Mouse (Mus musculus) lung, adult 2 months (tissue): ENCODE results near the gene Smad6. TPM values are rescaled to one million over a fixed set of nuclear protein-coding genes. Genes with fewer than 3 reads are reported as not detected.

Experiments used
- DNase-seq: peaks from one replicate; pipeline ENCODE4 v3.0.0; 2022
- H3K4me1 ChIP-seq: fragments of 200-500 bp; 2 replicates; pipeline ENCODE4 v1.6.1; 2011; ENCODE audit warnings: low read length; ENCODE audit not compliant: control insufficient read depth, insufficient read depth
- H3K4me3 ChIP-seq: fragments of 200-500 bp; replicated peaks from 2 replicates; pipeline ENCODE3; 2011; ENCODE audit warnings: low read depth, mild to moderate bottlenecking, control low read depth, low read length; ENCODE audit errors: extremely low read depth
- CTCF ChIP-seq: fragments of 200-500 bp; IDR thresholded peaks from 2 replicates; pipeline ENCODE4 v1.5.1; 2011; ENCODE audit warnings: mild to moderate bottlenecking, low read length, control low read depth; ENCODE audit not compliant: insufficient read depth
- POLR2A ChIP-seq: fragments of 200-500 bp; IDR thresholded peaks from 2 replicates; pipeline ENCODE4 v1.6.1; 2011; ENCODE audit warnings: low read depth, mild to moderate bottlenecking, control low read depth, low read length, borderline replicate concordance; ENCODE audit errors: extremely low read depth
- WGBS: fragments of 180-500 bp; shearing (Covaris S2); methylation state at CpG from one replicate; pipeline ENCODE4 v1.1.7; 2018; 5-methylcytosine and 5-hydroxymethylcytosine counted together
- polyA plus RNA-seq: library from polyadenylated mRNA; depleted of rRNA; stranded (reverse); fragments of >200 nt; gene quantifications from 2 replicates; pipeline ENCODE4 v1.2.3, GENCODE M21; 2012

The Smad6 gene
- polyA plus RNA-seq, 1 experiment: 260 TPM

DNA sequence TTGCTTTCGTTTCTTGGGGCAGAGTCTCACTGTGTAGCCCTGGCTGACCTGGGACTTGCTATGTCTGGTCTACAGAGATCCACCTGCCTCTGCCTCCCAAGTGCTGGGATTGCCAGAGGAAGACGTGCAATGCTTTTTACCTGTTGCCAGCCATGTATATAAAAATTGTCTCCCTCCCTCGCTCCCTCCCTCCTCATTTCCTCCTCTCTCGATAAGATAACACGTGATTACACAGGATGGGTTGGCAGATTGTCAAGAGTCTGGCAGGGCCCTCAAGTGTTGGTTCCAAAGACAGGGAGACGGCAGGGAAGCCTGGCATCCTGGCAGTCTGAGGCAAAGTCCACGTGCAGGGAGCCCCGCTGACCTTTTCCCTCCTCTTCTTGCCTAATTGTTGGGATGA is 32.2 kb downstream of the Smad6 start:
- 16% methylated on average over 8 of the region's 8 CpGs for WGBS
- Histone ChIP-seq H3K4me3 (no peak overlapping the region), H3K4me1 (peaks cover 40% of the 10 kb centered on the region)
- no peak for DNase-seq
- TF ChIP-seq POLR2A (no peak), CTCF (no peak)

DNA sequence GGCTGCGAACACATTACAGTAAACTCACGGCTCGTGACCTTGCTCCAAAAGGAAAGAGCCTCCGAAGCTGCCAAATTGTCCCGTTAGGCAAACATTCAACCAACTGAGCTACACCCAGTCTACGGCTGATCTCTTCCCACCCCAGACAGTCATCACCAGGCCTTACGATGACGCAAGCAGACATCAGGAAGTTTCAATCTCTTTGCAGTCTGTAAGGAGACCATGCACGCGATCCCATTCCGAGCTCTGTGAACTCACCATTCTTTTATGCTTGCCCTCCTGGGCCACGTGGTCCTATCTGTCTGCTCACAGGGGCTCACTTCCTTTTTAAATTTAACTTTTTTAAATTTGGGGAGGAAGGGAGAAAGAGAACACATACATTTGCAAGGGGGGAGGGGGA is 32.6 kb downstream of the Smad6 start:
- 33% methylated on average over 12 of the region's 12 CpGs for WGBS
- H3K4me3 ChIP-seq: no peak overlapping the region
- TF ChIP-seq CTCF (no peak), POLR2A (no peak)
- DNase-seq: no peak
- peaks cover 44% of the 10 kb centered on the region for H3K4me1 ChIP-seq

DNA sequence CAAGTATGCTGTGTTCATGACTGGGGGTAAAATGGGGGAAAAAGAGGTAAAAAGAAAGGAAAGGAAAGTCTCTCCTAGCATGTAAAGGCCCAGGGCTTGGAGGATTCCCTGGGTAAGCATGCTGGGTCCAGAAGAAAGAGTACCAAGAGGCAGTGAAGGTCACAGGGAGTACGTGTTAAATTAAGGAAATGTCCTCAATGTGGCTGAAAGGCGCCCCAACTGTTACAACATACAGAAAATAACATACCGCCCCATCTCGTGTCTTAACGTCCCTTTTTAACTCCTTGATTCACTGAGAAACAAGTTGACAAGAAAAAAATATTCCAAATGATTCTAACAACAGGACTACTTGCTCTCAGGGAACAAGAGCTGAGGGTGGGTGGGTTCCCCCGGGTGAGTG is 36.7 kb downstream of the Smad6 start:
- 35% methylated on average over 6 of the region's 6 CpGs for WGBS
- DNase-seq: no peak
- Histone ChIP-seq H3K4me1 (peaks cover 44% of the 10 kb centered on the region), H3K4me3 (no peak overlapping the region)
- TF ChIP-seq POLR2A: no peak
- no peak for TF ChIP-seq CTCF

DNA sequence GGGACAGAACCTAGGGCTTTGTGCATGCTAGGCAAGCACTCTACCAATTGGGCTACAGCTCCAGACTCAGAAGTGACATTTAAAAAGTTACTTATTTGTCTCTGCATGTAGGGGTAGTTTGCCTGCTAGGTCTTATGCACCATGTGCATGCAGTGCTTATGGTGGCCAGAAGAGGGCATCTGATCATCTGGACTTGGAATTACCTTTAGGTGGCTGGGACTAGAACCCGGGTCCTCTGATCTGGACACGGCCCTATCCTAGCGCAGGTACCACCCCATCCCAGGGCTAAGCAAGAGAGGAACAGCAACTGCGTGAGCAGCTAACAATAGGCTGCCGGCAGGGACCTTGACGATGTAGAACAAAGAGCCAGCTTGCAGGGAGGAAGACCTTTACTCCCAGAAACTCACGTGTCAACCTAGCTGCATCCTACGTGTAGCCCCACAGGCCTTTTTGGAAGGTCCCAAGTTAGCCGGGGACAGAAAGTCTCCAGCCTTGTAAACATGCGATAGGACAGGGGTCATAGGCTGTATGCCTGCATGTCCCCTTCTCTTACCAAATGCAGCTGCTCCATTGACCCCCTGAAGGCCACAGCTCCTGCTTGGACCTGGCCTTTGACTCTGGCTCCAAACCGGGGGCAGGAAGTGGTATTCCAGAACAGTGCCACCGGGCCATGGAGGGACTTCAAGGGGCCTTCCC is 38.8 kb downstream of the Smad6 start:
- 59% methylated on average over 12 of the region's 12 CpGs for WGBS
- Histone ChIP-seq H3K4me1 (peaks cover 45% of the 10 kb centered on the region), H3K4me3 (no peak overlapping the region)
- no peak for DNase-seq
- TF ChIP-seq CTCF (peak; percentile 26; the same call in 1 of the 2 replicates), POLR2A (no peak)

DNA sequence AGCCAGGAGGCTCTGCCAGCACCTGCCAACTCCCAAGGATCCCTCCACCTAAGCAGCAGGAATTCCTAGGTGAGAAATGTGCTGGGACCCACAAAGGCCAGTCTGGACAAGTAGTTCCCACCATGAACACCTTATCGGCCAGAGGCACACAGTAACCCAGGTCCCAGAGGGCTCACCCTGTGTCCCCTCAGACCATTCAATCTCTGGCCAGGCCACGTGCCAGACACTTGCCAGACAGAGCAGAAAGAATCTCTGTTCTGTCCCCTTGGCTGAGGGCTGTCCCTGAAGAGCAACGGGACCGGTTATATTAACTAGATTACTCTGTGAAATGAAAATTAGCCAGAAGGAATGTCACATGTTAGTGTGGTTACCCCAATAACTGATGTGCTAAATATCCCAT is 39.9 kb downstream of the Smad6 start:
- TF ChIP-seq POLR2A (no peak), CTCF (no peak)
- H3K4me3 ChIP-seq: no peak overlapping the region
- H3K4me1 ChIP-seq: peaks cover 52% of the 10 kb centered on the region
- no peak for DNase-seq
- 54% methylated on average over 4 of the region's 4 CpGs for WGBS

DNA sequence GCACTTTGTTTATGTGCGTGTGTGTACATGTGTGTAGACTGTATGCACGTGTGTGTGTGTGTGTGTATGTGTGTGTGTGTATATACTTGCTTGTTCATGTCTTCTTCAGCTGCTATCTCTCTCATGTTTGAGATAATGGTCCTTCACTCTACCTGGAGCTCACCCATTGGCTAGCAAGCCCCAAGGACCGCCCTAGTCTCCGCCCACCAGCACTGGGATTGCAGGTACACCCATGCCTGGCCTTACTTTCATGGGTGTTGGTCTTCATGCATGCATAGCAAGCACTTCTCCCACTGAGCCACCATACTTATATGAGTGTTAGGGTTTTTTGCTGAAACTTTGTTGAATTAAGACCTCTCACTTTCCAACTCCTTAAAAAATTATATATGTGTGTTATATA is 40.5 kb downstream of the Smad6 start:
- no peak for DNase-seq
- Histone ChIP-seq H3K4me1 (peaks cover 53% of the 10 kb centered on the region), H3K4me3 (no peak overlapping the region)
- WGBS: 75% methylated on average over 4 of the region's 4 CpGs
- TF ChIP-seq CTCF (no peak), POLR2A (no peak)

DNA sequence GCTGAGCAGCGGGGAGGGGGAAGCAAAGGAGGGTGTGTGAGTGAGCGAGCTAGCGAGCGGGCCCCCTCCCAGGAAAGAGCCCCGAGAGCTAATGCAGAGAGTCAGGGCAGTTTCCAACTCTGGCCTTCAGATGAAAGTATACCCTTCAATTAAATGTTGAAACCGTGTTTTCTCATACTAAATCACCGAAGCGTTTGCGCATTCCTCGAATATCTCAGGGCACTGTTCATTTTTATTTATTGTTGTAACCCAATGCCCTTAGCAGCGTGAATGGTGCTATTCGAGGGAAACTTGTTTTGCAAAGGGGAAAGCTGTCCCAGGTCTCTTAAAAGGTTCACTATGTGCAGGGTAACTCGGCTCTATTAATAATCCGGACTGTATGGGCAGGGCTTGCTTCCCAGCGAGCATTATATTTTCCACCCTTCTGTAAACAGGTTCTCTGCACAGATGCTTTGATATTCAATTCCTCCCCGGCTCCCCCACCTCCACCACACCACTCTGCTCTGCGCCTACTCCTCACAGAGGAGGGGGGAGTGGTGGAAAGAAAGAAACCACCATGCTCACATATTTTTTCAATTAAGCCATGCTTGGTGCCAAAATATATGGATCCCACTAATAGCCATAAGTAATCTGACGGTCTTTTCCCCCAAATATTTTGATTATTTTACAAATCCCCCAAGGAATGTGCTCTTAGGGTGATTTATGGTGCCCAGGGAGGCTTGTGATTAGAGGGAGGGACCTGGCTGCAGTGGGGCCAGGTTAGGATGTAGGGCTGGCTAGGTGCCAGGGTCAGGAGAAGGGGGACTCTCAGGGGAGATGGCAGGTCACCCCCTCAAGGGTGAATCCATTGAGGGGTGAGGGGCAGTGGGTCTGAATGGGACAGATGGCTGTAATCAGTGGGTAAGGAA is 41.4 kb downstream of the Smad6 start:
- TF ChIP-seq CTCF: no peak
- no peak for TF ChIP-seq POLR2A
- H3K4me1 ChIP-seq: peaks cover 60% of the 10 kb centered on the region

DNA sequence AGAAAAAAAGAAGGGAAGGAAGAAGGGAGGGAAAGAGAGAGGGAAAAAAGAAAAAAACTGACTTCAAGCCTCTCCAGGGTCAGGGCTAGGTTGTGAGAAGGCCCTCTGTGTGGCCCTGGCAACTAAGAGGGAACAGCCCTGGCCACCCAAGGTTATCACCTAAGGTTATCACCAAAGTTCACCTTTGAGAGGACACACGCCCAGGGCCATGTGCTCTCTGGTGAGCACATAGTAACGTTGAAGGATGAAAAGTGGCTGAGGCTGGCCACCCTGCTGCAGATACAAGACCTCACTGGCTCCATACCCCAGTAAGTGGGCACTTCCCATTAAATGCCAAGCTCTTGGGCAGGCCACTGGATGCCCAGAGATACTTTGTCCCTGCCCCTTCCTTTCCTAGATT is 42.6 kb downstream of the Smad6 start:
- WGBS: 39% methylated on average over 2 of the region's 2 CpGs
- no peak overlapping the region for H3K4me3 ChIP-seq
- DNase-seq: no peak
- TF ChIP-seq POLR2A (no peak), CTCF (no peak)
- peaks cover 62% of the 10 kb centered on the region for H3K4me1 ChIP-seq

More for the DNA sequence above, 41.4 kb downstream of the Smad6 start:
- 30% methylated on average over 18 of the region's 18 CpGs for WGBS
- DNase-seq: no peak
- H3K4me3 ChIP-seq: no peak overlapping the region

DNA sequence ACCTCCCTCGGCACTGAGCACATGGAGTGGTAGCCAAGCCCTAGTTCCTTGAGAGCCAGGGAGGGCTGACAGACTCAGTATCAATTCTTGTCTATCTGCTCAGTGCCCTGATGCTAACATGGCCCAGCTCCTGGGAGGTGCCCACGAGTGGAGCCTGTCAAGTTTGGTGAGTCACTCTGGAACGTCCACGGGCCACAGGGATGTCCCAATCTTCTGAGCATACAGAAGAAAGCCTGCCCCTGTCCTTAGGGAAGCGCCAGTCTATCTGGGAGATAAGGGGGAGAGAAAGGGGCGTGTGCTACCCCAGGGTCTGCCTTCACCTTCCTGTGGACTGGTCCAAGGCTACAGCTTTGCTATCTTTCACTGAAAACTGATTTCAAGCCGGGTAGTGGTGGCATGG is 43.2 kb downstream of the Smad6 start:
- WGBS: 38% methylated on average over 7 of the region's 7 CpGs
- DNase-seq: no peak
- Histone ChIP-seq H3K4me1 (peaks cover 57% of the 10 kb centered on the region), H3K4me3 (no peak overlapping the region)
- TF ChIP-seq CTCF (no peak), POLR2A (no peak)
